Mouse (Mus musculus) kidney, embryonic 14.5 days (tissue): ENCODE results near the gene Dnase1l2. TPM values are rescaled to one million over a fixed set of nuclear protein-coding genes. Genes with fewer than 3 reads are reported as not detected.
"Not testable (repeated sequence)": the region's sequence is repeated elsewhere in the genome, so short reads cannot be mapped to it uniquely, and the experiment has no call there.

Source experiments
- ATAC-seq: fragments of 200-750 bp; cut with Nextera tagmentation; 2 replicates; pipeline ENCODE4 v1.8.0; 2017; ENCODE audit warnings: moderate number of reproducible peaks, mild to moderate bottlenecking, moderate TSS enrichment, moderate library complexity; ENCODE audit not compliant: low FRiP score, low TSS enrichment
- H3K27ac ChIP-seq: fragments of 300-500 bp; sonication (generic); 2 replicates; pipeline ENCODE4 v1.5.1; 2014; ENCODE audit warnings: low read depth, mild to moderate bottlenecking, low read length, moderate library complexity, mixed read lengths
- H3K27me3 ChIP-seq: fragments of 300-500 bp; sonication (generic); 2 replicates; pipeline ENCODE4 v1.6.1; 2014; ENCODE audit warnings: mild to moderate bottlenecking, low read length; ENCODE audit not compliant: control insufficient read depth, insufficient read depth
- H3K36me3 ChIP-seq: fragments of 300-500 bp; sonication (generic); 2 replicates; pipeline ENCODE4 v1.6.1; 2014; ENCODE audit warnings: low read length, mixed read lengths; ENCODE audit not compliant: control insufficient read depth, insufficient read depth
- H3K4me1 ChIP-seq: fragments of 300-500 bp; sonication (generic); 2 replicates; pipeline ENCODE4 v1.6.1; 2014; ENCODE audit warnings: low read length, mixed read lengths; ENCODE audit not compliant: control insufficient read depth, insufficient read depth
- H3K4me2 ChIP-seq: fragments of 300-500 bp; sonication (generic); replicated peaks from 2 replicates; pipeline ENCODE4 v1.6.1; 2014; ENCODE audit warnings: low read depth, mild to moderate bottlenecking, low read length
- H3K4me3 ChIP-seq: fragments of 300-500 bp; sonication (generic); 2 replicates; pipeline ENCODE4 v1.5.1; 2014; ENCODE audit warnings: mild to moderate bottlenecking, low read length
- H3K9ac ChIP-seq: fragments of 300-500 bp; sonication (generic); 2 replicates; pipeline ENCODE4 v1.6.1; 2014; ENCODE audit warnings: low read depth, mild to moderate bottlenecking, low read length, moderate library complexity
- H3K9me3 ChIP-seq: fragments of 300-500 bp; sonication (generic); 2 replicates; pipeline ENCODE4 v1.6.1; 2016; ENCODE audit warnings: low read length; ENCODE audit not compliant: control insufficient read depth
- WGBS: fragments of 180-500 bp; shearing (Covaris S2); extraction: QIAGEN DNeasy Blood & Tissue Kit; methylation state at CpG from one replicate; pipeline ENCODE4 v1.1.7; 2014; 5-methylcytosine and 5-hydroxymethylcytosine counted together
- polyA plus RNA-seq: library from polyadenylated mRNA; unstranded; fragments of >200 nt; fragmentation: Nextera tagmentation; extraction: Ambion mirVana; gene quantifications from 2 replicates; pipeline ENCODE4 v1.2.1, GENCODE M21; 2014

Dnase1l2 gene
- polyA plus RNA-seq, 1 experiment from 2014 or later = 2.8 TPM

DNA sequence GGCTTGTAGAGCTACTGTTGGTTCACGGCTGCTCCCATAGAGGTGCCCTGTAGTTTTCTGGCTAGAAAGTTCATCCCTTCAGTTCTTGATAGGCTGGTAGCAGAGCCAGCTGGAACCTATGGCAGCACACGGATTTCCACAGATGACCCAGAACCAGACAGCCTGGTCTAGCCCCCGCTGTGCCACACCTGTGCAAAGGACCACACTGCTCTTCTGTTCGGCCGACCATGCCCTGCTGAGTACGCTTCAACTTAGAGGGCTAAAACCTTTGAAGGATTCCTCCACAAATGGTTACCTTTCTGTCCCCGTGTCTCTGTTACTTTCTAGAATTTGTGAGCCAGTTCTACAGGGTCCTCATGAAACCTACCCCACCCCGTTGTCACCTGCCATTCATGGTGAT lies 17.6 kb downstream of the Dnase1l2 start:
- not testable (repeated sequence) for H3K27me3 ChIP-seq, ATAC-seq, H3K9ac ChIP-seq, H3K4me1 ChIP-seq, H3K9me3 ChIP-seq, H3K4me3 ChIP-seq, H3K4me2 ChIP-seq, H3K27ac ChIP-seq
- peaks cover 52% of the 10 kb centered on the region for H3K36me3 ChIP-seq
- WGBS = 97% methylated on average over 4 of the region's 8 CpGs

DNA sequence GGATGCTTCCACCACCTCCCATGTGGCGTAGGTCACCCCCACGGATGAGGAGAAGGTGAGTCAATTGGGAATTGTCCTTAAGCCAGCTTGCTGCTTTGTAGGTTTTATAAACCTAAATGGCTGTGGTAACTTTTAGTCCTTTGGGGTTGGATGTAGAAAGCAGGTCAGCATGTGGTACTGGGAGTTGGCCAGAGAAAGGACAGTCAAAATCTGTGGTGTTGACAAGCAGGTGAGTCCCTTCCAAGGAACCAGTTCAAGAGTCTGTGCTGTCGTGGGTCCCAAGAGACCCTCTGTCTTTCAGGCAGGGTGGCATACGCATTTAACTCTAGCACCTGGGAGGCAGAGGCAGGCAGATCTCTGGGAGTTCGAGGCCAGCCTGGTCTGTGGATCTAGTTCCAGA lies 18.4 kb downstream of the Dnase1l2 start:
- no peaks in the 10 kb centered on the region for H3K9me3 ChIP-seq
- H3K4me1 ChIP-seq = 0 out of 2 replicates have a peak, but pooled peaks cover 3% of the 10 kb centered on the region
- no peak overlapping the region for H3K4me3 ChIP-seq
- H3K27ac ChIP-seq = no peak overlapping the region
- WGBS = 94% methylated on average over 5 of the region's 5 CpGs
- no peak overlapping the region for H3K9ac ChIP-seq
- H3K27me3 ChIP-seq = no peaks in the 10 kb centered on the region
- H3K36me3 ChIP-seq = peaks cover 60% of the 10 kb centered on the region
- no peak for ATAC-seq
- H3K4me2 ChIP-seq = no peak overlapping the region

DNA sequence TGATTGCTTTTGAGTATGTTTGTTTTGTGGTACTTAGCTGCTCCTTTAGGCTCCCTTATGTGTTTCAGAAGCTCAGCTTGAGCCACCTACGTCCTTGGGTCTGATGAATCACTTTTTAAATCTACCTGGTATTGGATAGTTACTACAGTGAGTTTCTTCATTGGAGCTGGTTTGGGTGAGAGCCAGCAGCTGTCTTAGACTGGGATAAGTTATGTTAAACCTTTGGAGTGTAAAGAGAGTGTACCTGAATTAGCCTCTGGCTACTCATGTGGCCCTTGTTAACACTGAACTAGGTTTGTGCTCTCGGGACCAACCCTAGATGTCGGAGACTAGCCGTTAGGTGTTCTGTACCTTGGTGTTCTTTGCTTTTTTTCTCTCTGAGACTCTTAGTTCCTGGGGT lies 19.8 kb downstream of the Dnase1l2 start:
- no peak for ATAC-seq
- H3K27me3 ChIP-seq = no peaks in the 10 kb centered on the region
- no peak overlapping the region for H3K9ac ChIP-seq
- H3K4me3 ChIP-seq = no peak overlapping the region
- 0 out of 2 replicates have a peak, but pooled peaks cover 3% of the 10 kb centered on the region for H3K4me1 ChIP-seq
- H3K9me3 ChIP-seq = no peaks in the 10 kb centered on the region
- no peak overlapping the region for H3K4me2 ChIP-seq
- 90% methylated on average over 4 of the region's 4 CpGs for WGBS
- H3K36me3 ChIP-seq = peaks cover 74% of the 10 kb centered on the region
- H3K27ac ChIP-seq = no peak overlapping the region

DNA sequence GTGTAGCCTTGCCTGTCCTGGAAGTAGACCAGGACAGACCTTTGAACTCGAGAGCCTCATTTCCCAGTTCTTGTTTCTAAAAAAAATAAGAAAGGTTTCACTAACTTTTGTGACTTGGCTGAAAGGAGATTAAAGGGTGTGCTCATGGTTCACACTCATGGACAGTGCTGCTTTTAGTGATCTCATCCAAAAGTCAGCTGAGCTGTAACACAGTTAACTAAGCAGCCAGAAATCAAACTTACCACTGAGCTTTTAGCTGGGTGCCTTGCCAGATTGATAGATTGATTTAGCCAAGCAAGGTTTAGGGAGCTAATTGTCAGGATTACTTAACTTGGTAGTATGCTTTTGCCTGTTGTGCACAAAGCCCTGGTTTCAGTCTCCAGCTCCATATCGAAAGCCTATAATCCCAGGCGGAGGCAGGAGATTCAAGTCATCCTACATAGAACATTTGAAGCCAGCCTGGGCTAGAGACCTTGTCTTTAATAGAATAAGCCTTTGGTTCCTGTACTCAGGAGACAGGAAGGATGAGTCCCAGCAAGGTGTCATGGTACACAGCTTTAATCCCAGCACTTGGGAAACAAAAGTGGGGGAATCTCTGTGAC lies 26.8 kb downstream of the Dnase1l2 start:
- Histone ChIP-seq H3K9me3 (no peaks in the 10 kb centered on the region), H3K27ac (no peak overlapping the region), H3K4me1 (peaks cover 18% of the 10 kb centered on the region), H3K9ac (peak overlapping the region; percentile 93; the same call in 1 of the 2 replicates), H3K27me3 (no peaks in the 10 kb centered on the region), H3K4me2 (peak overlapping the region; percentile 91), H3K36me3 (peaks cover 52% of the 10 kb centered on the region), H3K4me3 (peak overlapping the region; percentile 70)
- no peak for ATAC-seq
- 85% methylated on average over 3 of the region's 3 CpGs for WGBS

DNA sequence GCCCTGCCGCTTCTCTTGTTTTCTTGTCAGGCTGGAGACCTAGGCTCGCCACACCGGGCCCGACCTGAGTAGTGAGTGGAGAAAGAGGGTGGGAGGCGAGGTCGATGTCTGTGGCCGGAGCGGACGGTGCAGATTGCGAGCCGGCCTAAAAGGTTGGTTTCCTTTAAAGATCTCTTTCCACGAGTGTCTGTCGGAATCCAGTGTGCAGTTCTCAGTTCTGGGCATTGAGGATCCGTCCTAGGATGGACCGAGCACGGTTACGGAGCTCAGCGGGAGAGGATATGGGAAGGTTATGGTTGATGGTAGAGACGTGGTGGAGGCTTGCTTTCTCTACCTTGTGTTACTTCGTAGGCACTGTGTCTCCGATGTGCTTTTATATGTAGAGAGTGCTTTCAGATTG lies 27.9 kb downstream of the Dnase1l2 start:
- Histone ChIP-seq H3K27ac (peak overlapping the region; percentile 97), H3K4me2 (peak overlapping the region; percentile 91), H3K27me3 (no peaks in the 10 kb centered on the region), H3K9ac (peak overlapping the region; percentile 93), H3K36me3 (peaks cover 47% of the 10 kb centered on the region), H3K4me3 (peak overlapping the region; percentile 70), H3K9me3 (no peaks in the 10 kb centered on the region), H3K4me1 (peaks cover 18% of the 10 kb centered on the region)
- 0 out of 2 replicates have a peak, but pooled peaks have one; percentile 8 for ATAC-seq
- WGBS = under 1% methylated on average over 21 of the region's 21 CpGs

DNA sequence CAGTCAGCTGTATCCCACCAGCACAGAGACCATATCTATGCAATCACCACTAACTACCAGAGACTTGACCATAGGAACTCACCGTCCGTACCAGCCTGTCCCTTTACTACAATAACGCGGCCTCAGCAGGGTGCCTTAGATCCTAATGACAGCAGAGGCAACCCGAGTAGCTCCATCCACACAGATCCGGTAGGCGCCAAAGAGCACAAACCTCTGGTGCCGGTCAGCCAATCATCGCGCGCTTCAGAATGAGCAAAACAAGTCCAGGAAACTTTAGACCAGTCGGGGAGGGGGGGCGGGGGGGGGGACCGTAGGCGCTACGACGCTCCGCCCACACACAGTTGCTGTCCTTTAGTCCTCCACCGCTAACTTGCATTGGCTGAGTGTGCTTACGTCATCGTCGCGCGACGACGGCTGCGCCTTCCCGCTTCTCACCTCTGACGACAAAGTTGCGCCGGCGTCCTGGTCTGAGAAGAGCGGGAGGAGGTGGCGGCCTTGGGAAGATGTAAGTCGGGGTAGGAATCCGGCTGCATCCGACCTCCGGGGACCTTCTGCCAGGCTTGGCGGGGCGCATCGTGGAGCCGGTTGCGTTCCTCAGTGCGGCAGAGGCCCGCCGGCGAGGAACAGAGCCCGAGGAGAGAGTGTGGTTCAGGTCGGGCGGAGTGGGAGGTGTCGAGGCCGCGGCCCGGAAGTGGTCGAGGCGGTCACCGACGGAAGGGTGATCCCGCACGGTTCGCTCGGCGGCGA lies 28.5 kb downstream of the Dnase1l2 start, which contains the start of gene Rnps1:
TSS of gene Rnps1 (plus strand) at position 336 of the 747 bp plus-strand sequence.
- H3K36me3 ChIP-seq = peaks cover 47% of the 10 kb centered on the region
- peak; percentile 96 for ATAC-seq

DNA sequence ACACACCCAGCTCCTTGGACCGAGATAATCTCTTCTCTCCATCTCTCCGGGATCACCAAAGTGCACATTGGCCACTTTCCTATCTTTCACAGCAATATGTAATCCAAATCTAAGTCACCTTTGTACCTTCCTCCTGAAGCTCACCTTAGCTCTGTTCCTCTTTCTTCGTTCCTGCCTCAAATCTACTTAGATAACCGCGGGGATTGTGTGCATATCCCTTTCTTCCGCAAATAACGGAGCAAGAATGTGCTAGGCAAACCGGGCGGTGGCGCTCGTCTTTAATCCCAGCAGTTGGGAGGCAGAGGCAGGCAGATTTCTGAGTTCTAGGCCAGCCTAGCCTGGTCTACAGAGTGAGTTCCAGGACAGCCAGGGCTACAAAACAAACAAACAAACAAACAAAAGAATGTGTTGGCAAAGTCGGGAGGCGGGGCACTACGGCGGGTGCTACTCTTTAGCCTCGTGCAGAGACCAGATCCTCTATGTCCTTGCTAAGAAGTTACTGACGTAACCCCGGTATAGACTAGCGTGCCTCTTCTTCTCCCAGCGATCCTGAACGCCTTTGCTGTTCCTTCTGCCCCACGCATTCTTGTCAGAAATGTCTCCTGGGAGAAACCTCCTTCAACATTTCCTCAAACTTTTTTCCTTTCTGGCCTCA lies 29.2 kb downstream of the Dnase1l2 start:
- Histone ChIP-seq H3K9ac (peak overlapping the region; percentile 73), H3K27ac (peak overlapping the region; percentile 87), H3K4me2 (peak overlapping the region; percentile 70), H3K4me1 (peaks cover 18% of the 10 kb centered on the region), H3K27me3 (no peaks in the 10 kb centered on the region), H3K4me3 (peak overlapping the region; percentile 70), H3K36me3 (peaks cover 42% of the 10 kb centered on the region), H3K9me3 (no peaks in the 10 kb centered on the region)
- WGBS = 36% methylated on average over 22 of the region's 22 CpGs
- ATAC-seq = peak; percentile 59

More for the DNA sequence above, 28.5 kb downstream of the Dnase1l2 start, which contains the start of gene Rnps1:
- peaks cover 18% of the 10 kb centered on the region for H3K4me1 ChIP-seq
- under 1% methylated on average over 64 of the region's 64 CpGs for WGBS
- H3K9ac ChIP-seq = peak within 1 kb of the TSS; percentile 93
- peak within 1 kb of the TSS; percentile 91 for H3K4me2 ChIP-seq
- peak within 1 kb of the TSS; percentile 97 for H3K27ac ChIP-seq
- H3K27me3 ChIP-seq = no peaks in the 10 kb centered on the region
- H3K9me3 ChIP-seq = no peaks in the 10 kb centered on the region
- peak within 1 kb of the TSS; percentile 70 for H3K4me3 ChIP-seq

DNA sequence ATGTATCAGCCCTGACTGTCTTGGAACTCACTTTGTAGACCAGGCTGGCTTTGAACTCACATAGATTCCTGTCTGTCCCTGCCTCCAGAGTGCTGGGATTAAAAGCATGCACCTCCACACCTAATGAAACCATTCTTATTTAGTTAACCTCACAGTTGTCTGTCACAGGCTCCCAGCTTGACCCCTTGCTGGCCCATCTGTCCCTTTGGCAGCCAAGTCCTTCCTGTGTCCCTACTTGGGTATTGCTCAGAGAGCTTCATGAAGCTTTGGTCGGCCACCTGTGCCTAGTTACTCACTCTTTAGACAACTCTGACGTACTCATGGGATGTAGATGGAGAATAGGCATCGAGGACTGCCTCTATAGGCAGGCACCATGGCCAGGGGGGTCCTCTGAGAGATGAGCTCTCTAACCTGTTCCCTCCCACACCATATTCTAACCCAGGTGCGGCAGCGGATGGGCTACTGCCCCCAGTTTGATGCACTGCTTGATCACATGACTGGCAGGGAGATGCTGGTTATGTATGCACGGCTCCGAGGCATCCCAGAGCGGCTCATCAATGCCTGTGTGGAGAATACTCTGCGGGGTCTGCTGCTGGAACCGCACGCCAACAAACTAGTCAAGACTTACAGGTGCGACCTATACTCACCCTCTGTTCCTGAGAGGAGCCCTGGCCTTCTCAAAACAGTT lies 35.6 kb downstream of the Dnase1l2 start:
- no peak overlapping the region for H3K9ac ChIP-seq
- no peak overlapping the region for H3K27ac ChIP-seq
- no peaks in the 10 kb centered on the region for H3K27me3 ChIP-seq
- peaks cover 29% of the 10 kb centered on the region for H3K36me3 ChIP-seq
- no peaks in the 10 kb centered on the region for H3K4me1 ChIP-seq
- no peaks in the 10 kb centered on the region for H3K9me3 ChIP-seq
- 87% methylated on average over 12 of the region's 12 CpGs for WGBS
- H3K4me3 ChIP-seq = no peak overlapping the region
- no peak for ATAC-seq
- H3K4me2 ChIP-seq = no peak overlapping the region
